ENCODE assay signal across 14 mouse cellular contexts in genomic region chr16:45231296-45231695, GRCm38 (mm10).
"Had no signal": no experiment of that assay in that cellular context is flagged by ENCODE, and none has a peak within 500 bp of the region (broad histone marks: within the 10 kb centered on the region; RNA-seq: fewer than 3 reads in every experiment).

No protein-coding gene starts in this region.

- ATAC-seq: hindbrain, postnatal 0 days; intestine, embryonic 16.5 days had no signal

- DNase-seq: gastrocnemius, postnatal 14 days; gastrocnemius, postnatal 36 days; heart, adult 18-20 months; heart, postnatal 10 days; heart, postnatal 4 days; kidney, adult 11 months; kidney, adult 2 months; kidney, adult 9 months; kidney, postnatal 14 days; kidney, postnatal 36 days; liver; liver, embryonic 13.5 days had no signal
